Mouse (Mus musculus): ENCODE results near the gene Olfr550. TPM values are rescaled to one million over a fixed set of nuclear protein-coding genes. Genes with fewer than 3 reads are reported as not detected.

Olfr550 gene
- under 1 TPM; 0.25 to 0.42 TPM for total RNA-seq (2021)
- long read RNA-seq, experiment 1, result 0 reads
- long read RNA-seq, experiment 2, full-length matches to known transcripts, result 1 of 2 reads
- long read RNA-seq, experiment 2, partial matches to known transcripts, result 0 of 2 reads
- long read RNA-seq, experiment 2, other reads (novel, unspliced or antisense), result 1 of 2 reads

DNA sequence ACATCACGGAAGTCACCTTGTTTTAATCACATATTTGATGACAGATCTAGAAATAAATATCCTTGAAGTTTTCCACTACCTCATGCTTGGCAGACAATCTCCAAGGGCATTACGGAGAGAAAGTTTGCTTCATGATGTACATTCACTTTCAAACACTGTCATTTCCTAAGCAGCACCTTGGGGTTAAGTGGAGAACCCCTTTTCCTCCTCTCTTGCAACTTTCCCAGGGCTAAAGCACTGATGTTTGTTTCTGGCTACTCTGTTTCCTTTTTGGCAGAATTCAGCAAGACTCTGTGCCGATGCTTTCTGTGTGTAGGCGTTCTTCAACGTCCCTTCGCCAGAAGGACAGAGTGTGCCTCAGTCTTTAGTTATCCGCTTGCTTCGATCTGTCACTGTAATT lies at the start of gene Olfr550:
Olfr550 (plus strand) TSS at position 301 of the 400 bp plus-strand sequence.
- no peak within 1 kb of the TSS for H3K27ac ChIP-seq

DNA sequence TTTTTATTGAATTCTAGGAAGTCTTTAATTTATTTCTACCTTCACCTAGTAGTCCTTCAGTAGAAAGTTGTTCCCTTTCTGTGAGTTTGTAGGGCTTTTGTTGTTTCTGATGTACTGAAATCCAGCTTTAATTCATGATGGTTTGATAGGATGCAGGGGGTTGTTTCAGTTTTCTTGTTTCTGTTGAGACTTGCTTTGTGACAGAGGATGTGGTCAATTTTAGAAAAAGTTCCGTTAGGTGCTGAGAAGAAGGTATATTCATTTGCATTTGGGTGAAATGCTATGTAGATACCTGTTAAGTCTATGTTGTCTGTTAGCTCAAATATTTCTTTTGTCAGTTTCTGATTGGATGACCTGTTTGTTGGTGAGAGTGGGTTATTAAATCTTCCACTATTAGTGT lies 42.2 kb upstream of the Olfr550 start:
- H3K27ac ChIP-seq, result no peak overlapping the region
- DNase-seq (ENCODE audit: extremely low spot score in 1 of 2, low spot score in 2 of 2), result no peak
- no peak overlapping the region for H3K4me3 ChIP-seq
- intact Hi-C loops (cut with DNase I), result no loop called here
- TF ChIP-seq CTCF (IDR thresholded peaks at IDR 0.05), result no peak

More for the DNA sequence above, at the start of gene Olfr550:
- H3K4me3 ChIP-seq, result no peak within 1 kb of the TSS
- intact Hi-C loops (cut with DNase I), result no loop called here
- no peak for DNase-seq (ENCODE audit: extremely low spot score in 1 of 2, low spot score in 2 of 2)
- no peak for TF ChIP-seq CTCF (IDR thresholded peaks at IDR 0.05)

DNA sequence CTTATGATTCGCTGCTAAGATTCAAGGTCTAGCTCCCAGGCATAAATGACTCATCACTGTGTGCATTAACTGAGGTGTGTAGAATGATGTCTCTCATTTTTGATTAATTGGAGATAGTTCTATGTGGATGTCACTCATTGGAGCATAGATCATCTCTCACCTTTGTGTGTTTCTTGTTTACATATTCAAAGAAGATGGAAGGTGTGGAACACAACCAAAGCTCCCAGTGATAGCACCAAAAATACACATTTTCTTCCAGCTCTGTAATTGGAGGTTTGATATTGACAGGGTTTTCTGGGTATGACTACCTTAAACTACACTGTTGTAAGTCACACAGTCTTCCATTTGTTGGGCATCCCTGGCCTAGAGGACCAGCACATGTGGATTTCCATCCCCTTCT lies 36.8 kb upstream of the Olfr550 start, which contains the start of gene Olfr547:
Olfr547 (plus strand) TSS at position 301 of the 400 bp plus-strand sequence.
- Histone ChIP-seq H3K4me3 (no peak within 1 kb of the TSS), H3K27ac (no peak within 1 kb of the TSS)
- DNase-seq (ENCODE audit: extremely low spot score in 1 of 2, low spot score in 2 of 2), result no peak
- no peak for TF ChIP-seq CTCF (IDR thresholded peaks at IDR 0.05)
- intact Hi-C loops (cut with DNase I), result no loop called here

DNA sequence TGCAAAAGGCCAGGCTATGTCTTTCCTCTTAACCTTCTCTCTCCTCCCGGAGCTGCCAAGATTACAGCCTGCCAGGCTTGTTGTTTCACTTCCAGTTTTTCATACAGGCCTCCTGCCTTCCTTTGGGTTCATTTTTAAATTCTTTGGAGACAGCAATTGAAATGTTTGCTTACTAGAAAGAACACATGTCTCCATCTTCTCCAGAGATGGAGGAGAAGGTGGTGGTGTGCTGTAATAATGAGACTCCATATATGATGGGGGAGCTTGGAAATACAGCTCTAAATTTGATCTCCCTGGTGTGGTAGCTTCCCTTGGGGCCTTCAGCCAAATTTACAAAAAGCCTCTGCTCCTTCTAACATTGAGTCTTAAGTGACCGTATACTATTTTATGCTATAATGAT lies 30.6 kb upstream of the Olfr550 start, which contains the start of gene Olfr548-ps1:
Olfr548-ps1 (plus strand) TSS at position 301 of the 400 bp plus-strand sequence.
- H3K4me3 ChIP-seq, result no peak within 1 kb of the TSS
- intact Hi-C loops (cut with DNase I), result no loop called here
- no peak within 1 kb of the TSS for H3K27ac ChIP-seq
- TF ChIP-seq CTCF (IDR thresholded peaks at IDR 0.05), result no peak
- DNase-seq (ENCODE audit: extremely low spot score in 1 of 2, low spot score in 2 of 2), result no peak

DNA sequence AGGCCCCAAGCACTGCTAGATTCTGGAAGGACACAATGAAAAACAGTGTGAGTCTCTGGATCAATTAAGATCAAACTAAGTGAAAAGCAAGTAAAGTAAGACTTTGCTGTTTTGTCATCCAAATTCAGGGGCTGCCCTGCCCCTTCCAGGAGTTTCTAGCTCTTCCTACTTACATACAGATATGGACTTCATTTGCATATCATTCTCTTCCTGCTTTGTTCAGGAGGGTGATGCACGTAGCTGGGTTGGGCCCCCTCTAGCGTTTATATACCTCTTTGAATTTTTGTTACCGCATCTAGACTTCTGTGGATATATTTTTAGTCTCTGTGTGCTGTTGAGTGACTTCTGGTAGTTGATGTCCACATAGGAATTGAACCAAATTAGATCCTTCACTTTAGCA lies 30.0 kb upstream of the Olfr550 start:
- H3K4me3 ChIP-seq, result no peak overlapping the region
- no peak for DNase-seq (ENCODE audit: extremely low spot score in 1 of 2, low spot score in 2 of 2)
- no peak for TF ChIP-seq CTCF (IDR thresholded peaks at IDR 0.05)
- no peak overlapping the region for H3K27ac ChIP-seq
- intact Hi-C loops (cut with DNase I), result no loop called here

DNA sequence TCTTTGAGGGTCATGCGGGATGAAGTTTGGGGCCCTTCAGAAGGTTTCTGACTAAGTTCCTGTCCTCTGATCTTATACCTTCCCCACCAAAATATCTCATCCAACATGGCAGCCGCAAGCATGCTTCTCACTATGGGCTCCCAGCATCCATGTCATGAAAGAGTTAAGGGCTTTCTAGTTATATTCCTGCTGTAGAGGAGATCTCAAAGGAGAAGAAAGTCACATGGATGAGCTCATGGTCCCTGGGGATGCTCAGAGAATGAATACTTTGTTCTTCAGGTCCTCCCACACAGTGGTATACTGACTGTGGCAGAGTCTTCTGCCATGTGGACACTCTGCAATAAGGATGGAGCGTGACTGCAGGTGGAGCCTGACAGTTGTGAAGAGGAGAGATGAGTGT lies 21.7 kb upstream of the Olfr550 start, which contains the start of gene Olfr549:
Olfr549 (plus strand) TSS at position 301 of the 400 bp plus-strand sequence.
- no peak within 1 kb of the TSS for H3K4me3 ChIP-seq
- no peak within 1 kb of the TSS for H3K27ac ChIP-seq
- no peak for DNase-seq (ENCODE audit: extremely low spot score in 1 of 2, low spot score in 2 of 2)
- intact Hi-C loops (cut with DNase I), result no loop called here
- TF ChIP-seq CTCF (IDR thresholded peaks at IDR 0.05), result no peak

DNA sequence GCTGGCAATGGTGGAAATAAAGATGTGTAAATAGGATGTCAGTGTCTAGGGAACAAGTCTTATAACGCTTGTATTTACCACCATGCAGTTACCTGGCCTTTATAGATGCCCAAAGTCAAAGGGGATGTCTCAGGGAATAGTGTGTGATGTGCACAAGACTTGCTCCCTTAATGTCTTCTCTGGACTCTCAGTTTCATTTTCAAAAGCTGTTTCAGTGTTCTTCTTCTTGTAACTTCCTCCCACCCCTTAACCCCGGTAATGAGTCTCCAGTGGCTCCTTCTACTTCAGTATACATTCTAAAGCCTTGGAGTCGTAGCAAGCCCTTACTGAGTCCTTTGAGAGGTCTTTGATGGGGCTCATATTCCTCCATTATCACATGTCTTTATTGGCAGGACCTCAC lies 18.0 kb upstream of the Olfr550 start:
- DNase-seq (ENCODE audit: extremely low spot score in 1 of 2, low spot score in 2 of 2), result no peak
- intact Hi-C loops (cut with DNase I), result no loop called here
- no peak overlapping the region for H3K27ac ChIP-seq
- no peak overlapping the region for H3K4me3 ChIP-seq
- TF ChIP-seq CTCF (IDR thresholded peaks at IDR 0.05), result no peak

DNA sequence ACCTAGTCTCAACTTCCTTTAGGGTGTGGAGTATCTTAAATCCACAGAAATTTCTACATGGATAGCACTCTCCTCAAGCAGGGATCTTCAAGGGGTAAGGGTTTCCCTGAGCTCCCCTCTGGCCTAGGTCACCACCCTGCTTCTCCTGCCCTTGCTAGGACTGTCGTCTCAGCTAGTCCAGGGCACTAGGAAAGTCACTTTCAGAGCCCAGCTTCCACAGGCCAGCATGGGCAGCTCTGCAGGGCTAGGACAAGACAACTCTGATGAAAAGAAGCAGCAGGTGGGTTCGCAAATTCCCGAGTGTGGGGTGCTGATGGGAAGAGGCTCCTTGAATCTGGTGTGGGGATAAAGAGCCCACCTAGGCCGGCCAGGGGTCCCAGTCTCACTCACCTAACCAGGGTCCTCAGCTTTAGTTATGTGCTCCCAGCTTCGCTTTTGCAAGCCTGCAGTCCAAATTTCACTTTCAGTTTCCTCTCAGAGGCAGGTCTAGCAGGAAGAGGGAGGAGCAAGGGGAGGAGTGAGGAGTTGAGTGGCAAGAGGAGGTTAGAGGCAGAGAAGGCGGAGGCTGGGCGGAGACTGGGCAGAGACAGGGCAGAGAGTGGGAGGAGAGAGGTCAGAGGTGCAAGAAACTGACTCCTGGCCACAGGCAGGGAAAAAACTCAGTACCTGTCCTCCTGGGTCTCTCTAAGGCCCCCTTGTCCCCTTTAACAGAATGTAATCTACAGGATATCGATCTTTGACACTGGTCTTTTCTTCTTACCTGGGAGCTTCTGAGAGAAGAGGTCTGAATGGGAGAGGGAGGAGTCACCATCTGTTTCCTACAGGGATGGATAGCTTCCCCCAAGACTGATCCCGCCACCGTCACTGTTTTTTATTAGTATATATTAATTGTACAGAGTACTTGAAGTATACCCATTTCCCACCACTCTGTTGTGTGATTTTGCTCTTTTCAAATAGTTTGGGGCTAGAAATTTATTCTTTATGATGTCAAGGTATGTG lies 5.9 kb upstream of the Olfr550 start, which contains the start of gene Trim21:
Trim21 (minus strand) TSS at position 488 of the 999 bp plus-strand sequence.
- DNase-seq (ENCODE audit: extremely low spot score in 1 of 2, low spot score in 2 of 2), result peak; percentile 35 to 54
- peak within 1 kb of the TSS; percentile 47 for H3K4me3 ChIP-seq
- intact Hi-C loops (cut with DNase I), result no loop called here
- TF ChIP-seq CTCF (IDR thresholded peaks at IDR 0.05), result no peak
- H3K27ac ChIP-seq, result peak within 1 kb of the TSS; percentile 40; the same call in 1 of the 2 replicates

DNA sequence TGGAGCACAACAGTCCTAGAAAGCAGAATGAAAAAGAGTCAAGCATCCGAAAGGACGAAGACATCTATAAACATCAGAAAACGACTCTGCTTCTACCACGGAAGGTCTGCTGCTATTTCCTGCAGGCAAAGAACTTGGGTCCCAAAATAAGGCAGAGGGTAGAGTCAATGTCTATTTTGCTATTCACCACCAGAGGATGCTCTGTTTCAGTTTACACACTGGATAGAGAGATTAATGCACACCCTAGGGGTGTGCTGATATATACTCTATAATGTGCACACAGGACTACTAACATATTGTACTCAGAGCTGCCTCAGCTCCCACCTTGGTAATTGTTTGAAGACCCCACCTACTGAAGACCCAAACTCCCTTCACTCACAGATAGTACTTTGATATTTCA lies 5.0 kb upstream of the Olfr550 start:
- intact Hi-C loops (cut with DNase I), result no loop called here
- no peak for DNase-seq (ENCODE audit: extremely low spot score in 1 of 2, low spot score in 2 of 2)
- no peak overlapping the region for H3K4me3 ChIP-seq
- TF ChIP-seq CTCF (IDR thresholded peaks at IDR 0.05), result peak; percentile 27; the same call in 1 of the 2 replicates
- no peak overlapping the region for H3K27ac ChIP-seq

DNA sequence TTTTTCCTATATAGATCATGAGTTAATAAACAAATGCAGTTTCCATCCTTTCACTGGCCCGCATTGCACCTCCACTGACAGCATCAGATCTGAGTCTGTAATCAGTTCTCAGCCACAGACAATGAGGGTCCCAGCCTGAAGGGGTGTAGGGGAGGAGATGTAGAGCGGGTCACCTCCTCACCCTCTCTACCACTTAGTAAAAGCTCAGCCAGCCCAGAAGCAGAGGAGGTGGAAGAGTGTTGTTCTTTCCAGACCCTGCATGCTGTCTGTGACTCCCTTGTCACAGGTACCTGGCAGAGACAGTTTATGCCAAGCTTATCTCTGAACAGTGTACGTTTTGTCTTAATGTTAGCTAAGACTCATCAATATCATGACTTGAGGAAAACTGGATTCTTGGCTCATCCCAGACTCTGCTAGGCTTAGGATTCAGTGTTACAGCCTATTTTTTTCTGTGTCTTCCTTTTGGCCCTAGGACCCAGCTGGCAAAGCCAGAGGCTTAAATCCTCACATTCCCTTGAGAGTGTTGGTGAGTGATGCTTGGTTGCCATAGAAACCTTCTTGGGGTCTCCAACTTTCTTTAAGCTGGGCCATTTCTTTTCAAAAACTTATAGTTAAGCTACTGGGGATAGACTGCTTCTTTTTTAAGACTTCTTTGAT lies 2.1 kb downstream of the Olfr550 start:
- TF ChIP-seq CTCF (IDR thresholded peaks at IDR 0.05), result no peak
- H3K27ac ChIP-seq, result no peak overlapping the region
- intact Hi-C loops (cut with DNase I), result no loop called here
- DNase-seq (ENCODE audit: extremely low spot score in 1 of 2, low spot score in 2 of 2), result no peak
- no peak overlapping the region for H3K4me3 ChIP-seq

DNA sequence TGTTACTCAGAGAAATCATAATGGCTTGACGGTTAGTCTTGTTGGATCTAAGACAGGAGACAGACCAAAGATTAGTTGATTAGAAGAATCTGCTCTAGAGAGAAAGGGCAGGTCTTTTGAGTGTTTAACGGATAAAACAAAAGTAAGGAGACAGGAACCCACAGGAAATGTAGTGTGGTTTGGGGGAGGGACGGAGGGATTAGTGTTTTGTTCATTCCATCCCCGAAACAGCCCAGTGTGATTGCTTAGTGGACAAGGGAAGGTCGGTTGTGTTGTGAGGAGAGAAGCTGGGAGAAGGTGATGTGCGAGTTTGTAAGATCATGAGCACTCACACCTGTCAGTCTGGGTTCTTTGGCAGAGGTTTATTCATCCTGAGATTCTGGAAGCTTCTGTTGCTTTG lies 4.8 kb downstream of the Olfr550 start:
- no peak for TF ChIP-seq CTCF (IDR thresholded peaks at IDR 0.05)
- DNase-seq (ENCODE audit: extremely low spot score in 1 of 2, low spot score in 2 of 2), result no peak
- intact Hi-C loops (cut with DNase I), result no loop called here
- Histone ChIP-seq H3K4me3 (no peak overlapping the region), H3K27ac (no peak overlapping the region)

DNA sequence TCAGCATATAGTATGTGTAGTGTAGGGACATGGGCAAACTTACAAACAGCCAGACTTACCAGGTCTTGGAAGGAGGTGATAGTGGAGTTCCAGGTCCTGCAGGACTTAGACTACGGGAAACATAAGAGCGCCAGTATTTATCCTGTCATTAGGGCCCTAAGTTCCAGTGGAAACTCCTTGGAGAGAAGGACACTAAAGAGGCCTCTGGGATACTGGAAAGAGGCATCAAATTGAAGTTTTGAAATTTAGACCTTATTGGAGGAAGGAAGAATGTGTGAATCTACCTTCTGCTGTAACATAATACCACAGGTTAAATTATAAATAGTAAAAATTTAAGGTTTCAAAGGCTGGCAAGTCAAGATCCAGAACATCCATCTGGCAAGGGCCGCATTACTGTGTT lies 20.5 kb downstream of the Olfr550 start, which contains the start of gene Olfr551:
Olfr551 (minus strand) TSS at position 101 of the 400 bp plus-strand sequence.
- Histone ChIP-seq H3K27ac (no peak within 1 kb of the TSS), H3K4me3 (no peak within 1 kb of the TSS)
- TF ChIP-seq CTCF (IDR thresholded peaks at IDR 0.05), result no peak
- intact Hi-C loops (cut with DNase I), result no loop called here
- DNase-seq (ENCODE audit: extremely low spot score in 1 of 2, low spot score in 2 of 2), result no peak
